Mouse (Mus musculus) lung, adult 2 months (tissue): ENCODE data around the gene Tuba1b.

Source experiments
- CTCF ChIP-seq: fragments of 200-500 bp; IDR thresholded peaks from 2 replicates; pipeline ENCODE4 v1.5.1; 2011; ENCODE audit warnings: mild to moderate bottlenecking, low read length, control low read depth; ENCODE audit not compliant: insufficient read depth
- POLR2A ChIP-seq: fragments of 200-500 bp; IDR thresholded peaks from 2 replicates; pipeline ENCODE4 v1.6.1; 2011; ENCODE audit warnings: low read depth, mild to moderate bottlenecking, control low read depth, low read length, borderline replicate concordance; ENCODE audit errors: extremely low read depth

GRCm38 (mm10) chr15:98948857-98949606, 14.7 kb upstream of the Tuba1b start:
- TF ChIP-seq CTCF (no peak), POLR2A (no peak)
